Mouse (Mus musculus) kidney, embryonic 15.5 days (tissue): Measurements from ENCODE around the gene Cubn. TPM values are rescaled to one million over a fixed set of nuclear protein-coding genes. Genes with fewer than 3 reads are reported as not detected.

ENCODE experiments used
- ATAC-seq: fragments of 200-750 bp; cut with Nextera tagmentation; replicated peaks from 2 replicates; pipeline ENCODE4 v1.8.0; 2017; ENCODE audit warnings: moderate TSS enrichment; ENCODE audit not compliant: low FRiP score
- H3K27ac ChIP-seq: fragments of 300-500 bp; sonication (generic); 2 replicates; pipeline ENCODE4 v1.5.1; 2015; ENCODE audit warnings: mild to moderate bottlenecking, inconsistent platforms
- H3K27me3 ChIP-seq: fragments of 300-500 bp; sonication (generic); 2 replicates; pipeline ENCODE4 v1.6.1; 2015; ENCODE audit warnings: inconsistent platforms
- H3K36me3 ChIP-seq: fragments of 300-500 bp; sonication (generic); 2 replicates; pipeline ENCODE4 v1.6.1; 2015; ENCODE audit warnings: inconsistent platforms
- H3K4me1 ChIP-seq: fragments of 300-500 bp; sonication (generic); 2 replicates; pipeline ENCODE4 v1.6.1; 2015; ENCODE audit warnings: inconsistent platforms
- H3K4me2 ChIP-seq: fragments of 300-500 bp; sonication (generic); 2 replicates; pipeline ENCODE4 v1.6.1; 2015; ENCODE audit warnings: moderate library complexity, mild to moderate bottlenecking, inconsistent platforms
- H3K4me3 ChIP-seq: fragments of 300-500 bp; sonication (generic); replicated peaks from 2 replicates; pipeline ENCODE4 v1.5.1; 2015; ENCODE audit warnings: mild to moderate bottlenecking, inconsistent platforms
- H3K9ac ChIP-seq: fragments of 300-500 bp; sonication (generic); 2 replicates; pipeline ENCODE4 v1.6.1; 2015; ENCODE audit warnings: mild to moderate bottlenecking, inconsistent platforms
- H3K9me3 ChIP-seq: fragments of 300-500 bp; sonication (generic); replicated peaks from 2 replicates; pipeline ENCODE4 v1.6.1; 2016; ENCODE audit warnings: inconsistent platforms
- WGBS: fragments of 180-500 bp; shearing (Covaris S2); methylation state at CpG from one replicate; pipeline ENCODE4 v1.1.7; 2015; ENCODE audit warnings: mixed read lengths; 5-methylcytosine and 5-hydroxymethylcytosine counted together
- polyA plus RNA-seq: library from polyadenylated mRNA; unstranded; fragments of >200 nt; fragmentation: Nextera tagmentation; extraction: Ambion mirVana; gene quantifications from 2 replicates; pipeline ENCODE4 v1.2.1, GENCODE M21; 2015

Gene Cubn
- polyA plus RNA-seq, 1 experiment from 2014 or later, result 5.1 TPM

GRCm38 (mm10) chr2:13432002-13432401 is 59.6 kb downstream of the Cubn start:
- Histone ChIP-seq H3K27ac (no peak overlapping the region), H3K27me3 (no peaks in the 10 kb centered on the region), H3K9me3 (no peaks in the 10 kb centered on the region), H3K9ac (no peak overlapping the region), H3K4me1 (no peaks in the 10 kb centered on the region), H3K4me2 (no peak overlapping the region), H3K36me3 (no peaks in the 10 kb centered on the region), H3K4me3 (no peak overlapping the region)
- no peak for ATAC-seq
- 81% methylated on average over 4 of the region's 4 CpGs for WGBS

DNA sequence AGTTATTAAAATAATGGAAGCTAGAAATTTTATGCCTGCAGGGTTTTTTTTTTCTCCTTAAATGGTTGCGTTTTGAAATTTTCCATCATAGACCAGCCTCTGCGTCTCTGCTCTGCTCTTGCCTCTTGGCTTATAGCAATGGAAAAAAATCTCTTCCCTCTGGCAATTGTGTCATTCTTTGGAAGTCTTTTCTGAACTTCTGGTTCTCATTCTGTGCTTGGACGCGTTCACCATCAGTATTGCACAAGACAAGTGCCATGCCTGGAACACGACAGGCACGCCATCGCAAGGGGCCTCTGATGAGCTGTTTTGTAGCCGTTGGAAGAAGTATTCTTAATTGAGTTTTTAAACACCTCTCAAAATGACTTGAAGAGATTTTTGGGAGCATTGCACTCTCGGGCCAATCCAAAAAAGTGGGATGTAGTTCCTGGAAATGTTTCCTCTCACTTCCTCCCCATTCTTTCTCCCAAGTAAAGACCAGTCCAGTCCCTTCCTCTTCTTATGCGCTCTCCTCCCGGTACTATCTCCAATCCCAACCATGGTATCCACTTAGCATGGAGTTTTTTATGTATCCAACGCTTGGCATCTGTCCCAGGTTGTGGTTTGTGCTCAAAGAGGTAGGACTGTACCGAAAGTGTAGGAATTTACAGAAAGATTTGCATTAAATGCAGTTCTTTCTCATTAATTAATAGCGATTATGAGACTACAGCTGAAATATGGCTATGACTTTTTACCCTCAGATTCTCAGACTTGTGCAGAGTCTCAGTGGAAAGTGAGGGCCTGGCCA is 69.4 kb downstream of the Cubn start:
- Histone ChIP-seq H3K4me1 (no peaks in the 10 kb centered on the region), H3K27me3 (no peaks in the 10 kb centered on the region), H3K4me3 (no peak overlapping the region), H3K9ac (no peak overlapping the region), H3K4me2 (no peak overlapping the region), H3K27ac (no peak overlapping the region), H3K36me3 (no peaks in the 10 kb centered on the region), H3K9me3 (no peaks in the 10 kb centered on the region)
- ATAC-seq, result no peak
- 88% methylated on average over 14 of the region's 14 CpGs for WGBS

- Histone ChIP-seq H3K27me3 (no peaks in the 10 kb centered on the region), H3K36me3 (no peaks in the 10 kb centered on the region), H3K4me1 (0 out of 2 replicates have a peak, but pooled peaks cover 10% of the 10 kb centered on the region), H3K27ac (no peak overlapping the region), H3K9me3 (no peaks in the 10 kb centered on the region), H3K4me3 (no peak overlapping the region), H3K9ac (no peak overlapping the region), H3K4me2 (no peak overlapping the region)
- 69% methylated on average over 3 of the region's 3 CpGs for WGBS
- no peak for ATAC-seq
These were observed 74.7 kb downstream of the Cubn start for GRCm38 (mm10) chr2:13416765-13417524.

DNA sequence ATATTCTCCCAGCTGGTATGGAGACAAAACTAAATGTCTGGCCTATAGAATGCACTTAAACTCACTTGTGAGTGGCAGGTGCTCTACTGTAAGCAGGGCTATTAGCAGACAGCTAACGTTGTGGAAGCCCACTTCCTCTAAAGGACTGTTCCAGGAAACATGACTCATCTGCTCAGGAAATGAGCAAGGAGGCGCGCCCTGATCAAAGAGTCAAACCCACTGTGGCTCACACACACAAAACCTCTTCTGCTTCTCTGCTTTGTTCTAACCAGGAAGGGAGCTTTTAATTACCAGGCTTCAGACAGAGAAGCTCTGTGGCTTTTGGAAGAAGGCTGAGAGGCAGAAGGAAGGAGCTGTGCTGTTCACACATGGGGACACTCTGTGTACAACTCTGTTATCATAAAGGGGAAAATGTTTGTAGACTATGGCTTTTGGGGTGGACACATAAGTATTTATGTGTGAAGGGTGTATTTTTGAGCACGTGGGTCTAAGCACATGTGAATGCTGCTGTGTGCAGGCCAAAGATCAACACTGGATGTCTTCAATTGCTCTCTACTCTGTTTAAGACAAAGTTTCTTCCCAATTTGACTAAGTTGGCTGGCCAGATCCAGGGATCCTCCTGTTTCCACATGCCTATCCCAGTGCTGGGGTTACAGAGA is 78.0 kb downstream of the Cubn start:
- Histone ChIP-seq H3K36me3 (no peaks in the 10 kb centered on the region), H3K4me1 (0 out of 2 replicates have a peak, but pooled peaks cover 15% of the 10 kb centered on the region), H3K9me3 (no peaks in the 10 kb centered on the region), H3K27me3 (no peaks in the 10 kb centered on the region), H3K27ac (peak overlapping the region; percentile 76), H3K9ac (no peak overlapping the region), H3K4me3 (no peak overlapping the region), H3K4me2 (no peak overlapping the region)
- ATAC-seq, result peak; percentile 76
- WGBS, result 40% methylated on average over 4 of the region's 4 CpGs

DNA sequence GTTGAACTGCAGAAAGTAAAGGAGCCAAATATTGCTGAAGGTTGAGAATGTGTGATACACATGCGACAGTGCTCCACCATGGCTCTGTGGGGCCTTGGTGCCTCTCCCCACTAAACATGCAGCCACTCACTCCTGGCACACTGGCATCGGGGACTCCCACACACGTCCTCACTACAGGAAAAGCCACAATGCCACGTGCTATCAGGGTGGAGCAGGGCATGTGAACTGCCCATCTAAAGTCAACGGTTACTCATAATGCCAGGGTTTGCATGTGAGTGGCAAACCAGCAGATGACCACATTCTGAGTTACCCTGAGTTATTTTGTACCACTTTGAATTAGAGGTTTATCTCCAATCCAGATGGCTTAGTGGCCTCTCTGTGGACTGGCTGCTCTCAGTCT is 81.0 kb downstream of the Cubn start:
- Histone ChIP-seq H3K4me3 (no peak overlapping the region), H3K9me3 (no peaks in the 10 kb centered on the region), H3K36me3 (no peaks in the 10 kb centered on the region), H3K27me3 (no peaks in the 10 kb centered on the region), H3K9ac (no peak overlapping the region), H3K27ac (no peak overlapping the region), H3K4me2 (no peak overlapping the region), H3K4me1 (0 out of 2 replicates have a peak, but pooled peaks cover 18% of the 10 kb centered on the region)
- 77% methylated on average over 5 of the region's 5 CpGs for WGBS
- ATAC-seq, result no peak

DNA sequence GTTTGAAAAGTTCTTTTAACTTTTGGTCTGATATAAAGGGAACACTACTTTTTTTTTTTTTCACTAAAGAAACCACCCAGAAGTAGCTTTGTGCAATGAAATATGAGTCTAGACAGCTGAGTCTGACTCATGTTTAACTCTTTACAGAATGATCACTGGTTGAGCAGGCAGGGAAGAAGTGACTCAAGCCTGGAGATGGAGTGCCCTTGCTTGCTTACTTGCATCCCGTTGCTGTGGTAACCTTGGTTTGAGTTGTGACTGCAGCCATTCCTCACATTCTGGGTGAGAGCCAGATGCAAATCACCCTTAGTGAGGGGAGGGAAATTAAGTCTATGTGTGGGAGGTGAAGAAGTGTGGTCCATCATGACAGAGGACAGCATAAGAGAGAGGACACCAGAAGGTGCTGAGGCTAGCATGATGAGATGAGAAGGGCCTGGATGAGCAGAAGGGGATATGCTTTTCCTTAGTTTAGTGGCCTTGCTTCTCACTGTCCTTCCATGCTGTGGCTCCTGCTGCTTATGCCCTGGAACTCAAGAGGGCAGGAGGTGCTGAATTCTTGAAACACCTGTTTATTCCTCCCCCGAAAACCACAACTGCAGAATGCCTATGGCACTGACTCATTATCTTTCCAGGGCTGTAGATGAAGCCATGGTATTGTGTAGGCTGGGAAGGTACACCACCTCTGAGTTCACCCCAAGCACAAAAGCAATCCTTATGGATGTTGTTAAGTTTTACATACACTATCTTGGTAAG is 81.7 kb downstream of the Cubn start:
- Histone ChIP-seq H3K4me2 (no peak overlapping the region), H3K27ac (no peak overlapping the region), H3K4me1 (0 out of 2 replicates have a peak, but pooled peaks cover 18% of the 10 kb centered on the region), H3K9ac (no peak overlapping the region), H3K27me3 (no peaks in the 10 kb centered on the region), H3K4me3 (no peak overlapping the region), H3K36me3 (no peaks in the 10 kb centered on the region), H3K9me3 (no peaks in the 10 kb centered on the region)
- 69% methylated on average over 2 of the region's 2 CpGs for WGBS
- no peak for ATAC-seq

GRCm38 (mm10) chr2:13408333-13408732 is 83.3 kb downstream of the Cubn start:
- Histone ChIP-seq H3K27me3 (no peaks in the 10 kb centered on the region), H3K9ac (no peak overlapping the region), H3K4me3 (no peak overlapping the region), H3K27ac (no peak overlapping the region), H3K4me1 (0 out of 2 replicates have a peak, but pooled peaks cover 9% of the 10 kb centered on the region), H3K36me3 (no peaks in the 10 kb centered on the region), H3K9me3 (no peaks in the 10 kb centered on the region), H3K4me2 (no peak overlapping the region)
- 82% methylated on average over 3 of the region's 3 CpGs for WGBS
- no peak for ATAC-seq

- Histone ChIP-seq H3K4me2 (no peak overlapping the region), H3K27me3 (no peaks in the 10 kb centered on the region), H3K4me3 (no peak overlapping the region), H3K9ac (no peak overlapping the region), H3K27ac (no peak overlapping the region), H3K4me1 (0 out of 2 replicates have a peak, but pooled peaks cover 8% of the 10 kb centered on the region), H3K9me3 (no peaks in the 10 kb centered on the region), H3K36me3 (no peaks in the 10 kb centered on the region)
- no peak for ATAC-seq
These were observed 83.9 kb downstream of the Cubn start for GRCm38 (mm10) chr2:13407698-13408097.

DNA sequence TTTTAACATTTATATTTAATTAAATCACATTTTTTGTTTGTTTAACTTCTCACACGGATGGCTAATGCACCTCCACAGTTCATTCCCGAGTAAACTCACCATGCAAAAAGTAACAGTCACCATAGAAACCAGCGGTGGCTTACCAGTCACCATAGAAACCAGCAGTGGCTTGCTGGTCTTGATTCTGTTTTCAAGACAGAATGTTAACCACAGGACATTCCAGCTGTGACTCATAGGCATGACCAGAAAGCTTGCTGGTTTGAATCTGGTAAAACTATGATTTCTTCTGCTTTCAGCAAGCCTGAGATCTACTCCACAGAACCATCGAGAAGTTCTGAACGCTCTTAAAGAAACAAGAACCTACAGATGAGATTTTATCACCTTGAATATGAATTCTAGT is 84.3 kb downstream of the Cubn start:
- no peaks in the 10 kb centered on the region for H3K27me3 ChIP-seq
- H3K9me3 ChIP-seq, result no peaks in the 10 kb centered on the region
- no peak overlapping the region for H3K9ac ChIP-seq
- 43% methylated on average over 5 of the region's 5 CpGs for WGBS
- H3K36me3 ChIP-seq, result no peaks in the 10 kb centered on the region
- H3K4me2 ChIP-seq, result no peak overlapping the region
- 0 out of 2 replicates have a peak, but pooled peaks cover 8% of the 10 kb centered on the region for H3K4me1 ChIP-seq
- no peak overlapping the region for H3K4me3 ChIP-seq
- no peak overlapping the region for H3K27ac ChIP-seq
- no peak; the same call in 1 of the 2 replicates for ATAC-seq

DNA sequence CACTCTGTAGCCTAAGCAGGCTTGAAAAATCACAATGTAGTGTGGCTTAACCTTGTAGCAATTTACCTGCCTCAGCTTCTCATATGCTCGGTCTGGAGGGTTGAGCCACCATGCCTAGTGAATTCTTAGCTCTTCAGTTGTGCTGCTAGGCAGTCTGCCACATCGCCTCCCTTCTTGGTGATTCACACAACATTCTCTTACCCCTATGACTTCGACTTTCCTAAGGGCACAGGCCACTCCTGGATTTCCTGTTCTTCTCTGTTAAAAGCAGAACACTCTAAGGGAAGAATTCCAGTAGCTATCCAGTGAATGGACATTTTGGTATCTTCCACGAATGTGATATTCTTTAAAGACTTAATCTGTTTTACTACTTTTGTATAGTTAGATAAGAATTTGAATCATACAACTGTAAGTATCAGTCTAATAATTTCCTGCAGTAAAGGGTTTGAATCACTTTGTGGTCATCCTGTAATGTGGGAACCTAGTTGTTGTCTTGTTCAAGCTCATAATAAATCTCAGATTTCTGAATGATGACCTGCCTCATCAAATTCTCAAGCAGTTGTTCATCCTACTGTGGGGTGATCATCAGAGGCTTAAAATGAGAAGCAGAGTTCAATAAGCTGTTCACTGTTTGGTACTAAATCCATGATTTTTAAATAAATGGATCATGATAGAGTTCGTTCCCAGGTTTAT is 86.5 kb downstream of the Cubn start:
- 83% methylated on average over 5 of the region's 5 CpGs for WGBS
- Histone ChIP-seq H3K9me3 (no peaks in the 10 kb centered on the region), H3K4me3 (no peak overlapping the region), H3K27ac (no peak overlapping the region), H3K4me1 (0 out of 2 replicates have a peak, but pooled peaks cover 7% of the 10 kb centered on the region), H3K4me2 (no peak overlapping the region), H3K27me3 (no peaks in the 10 kb centered on the region), H3K9ac (no peak overlapping the region), H3K36me3 (no peaks in the 10 kb centered on the region)
- no peak for ATAC-seq

GRCm38 (mm10) chr2:13400831-13401230 is 90.8 kb downstream of the Cubn start:
- Histone ChIP-seq H3K27me3 (no peaks in the 10 kb centered on the region), H3K27ac (no peak overlapping the region), H3K9me3 (no peaks in the 10 kb centered on the region), H3K4me3 (no peak overlapping the region), H3K4me1 (peaks cover 14% of the 10 kb centered on the region), H3K4me2 (no peak overlapping the region), H3K9ac (no peak overlapping the region), H3K36me3 (no peaks in the 10 kb centered on the region)
- no peak for ATAC-seq
- 89% methylated on average over 6 of the region's 6 CpGs for WGBS
